In genomic region chr2:164487115-164487527, GRCm38 (mm10) we compare ENCODE assay signal across 8 mouse cellular contexts. TPM values are rescaled to one million over a fixed set of nuclear protein-coding genes. Genes with fewer than 3 reads are reported as not detected.
DNase-seq lines count a peak whose midpoint lies in the region; ATAC-seq and TF ChIP-seq lines count a peak whose summit lies in the region.
"Had no signal": no experiment of that assay in that cellular context is flagged by ENCODE, and none has a peak within 500 bp of the region (broad histone marks: within the 10 kb centered on the region; RNA-seq: fewer than 3 reads in every experiment).

No protein-coding gene starts in this region.

- no peaks in the 10 kb centered on the region; the same call in 1 of the 2 replicates for H3K4me1 ChIP-seq in lung, postnatal 0 days (ENCODE audit: insufficient read depth, low read depth, low read length)
- peaks cover 17% of the 10 kb centered on the region for H3K4me1 ChIP-seq in forebrain, embryonic 13.5 days
- H3K4me1 ChIP-seq in limb, embryonic 14.5 days (ENCODE audit: control insufficient read depth, insufficient read depth, low read length), result 0 out of 2 replicates have a peak, but pooled peaks cover 5% of the 10 kb centered on the region
- peaks cover 11% of the 10 kb centered on the region; the same call in 1 of the 2 replicates for H3K4me1 ChIP-seq in stomach, embryonic 15.5 days

- intact Hi-C loops in left cerebral cortex, postnatal 10 days (cut with DNase I), result no loop called here

- H3K27ac ChIP-seq in lung, postnatal 0 days (ENCODE audit: low read length), result 0 out of 2 replicates have a peak overlapping the region, but pooled peaks have one; percentile 47
- H3K27ac ChIP-seq in forebrain, embryonic 13.5 days, result no peak overlapping the region
- H3K27ac ChIP-seq in limb, embryonic 14.5 days (replicated peaks; ENCODE audit: low read depth, low read length), result no peak overlapping the region
- H3K27ac ChIP-seq in stomach, embryonic 15.5 days, result no peak overlapping the region

- TF ChIP-seq EP300 in lung, postnatal 0 days (IDR thresholded peaks at IDR 0.05), result no peak

- H3K36me3 ChIP-seq in lung, postnatal 0 days (ENCODE audit: insufficient read depth, low read length), result peaks cover 8% of the 10 kb centered on the region; the same call in 1 of the 2 replicates
- peaks cover 7% of the 10 kb centered on the region; the same call in 1 of the 2 replicates for H3K36me3 ChIP-seq in forebrain, embryonic 13.5 days (ENCODE audit: poor library complexity, severe bottlenecking)
- H3K36me3 ChIP-seq in limb, embryonic 14.5 days (ENCODE audit: control insufficient read depth, insufficient read depth, low read length), result no peaks in the 10 kb centered on the region
- 0 out of 2 replicates have a peak, but pooled peaks cover 5% of the 10 kb centered on the region for H3K36me3 ChIP-seq in stomach, embryonic 15.5 days

- peak overlapping the region; percentile 48 for H3K9ac ChIP-seq in lung, postnatal 0 days (replicated peaks; ENCODE audit: low read depth)
- H3K9ac ChIP-seq in forebrain, embryonic 13.5 days, result peak overlapping the region; percentile 74
- peak overlapping the region; percentile 66 for H3K9ac ChIP-seq in limb, embryonic 14.5 days (ENCODE audit: low read depth, low read length, severe bottlenecking)
- H3K9ac ChIP-seq in stomach, embryonic 15.5 days, result peak overlapping the region; percentile 54

- peak overlapping the region; percentile 97 for H3K4me2 ChIP-seq in lung, postnatal 0 days (replicated peaks; ENCODE audit: low read depth, low read length)
- peak overlapping the region; percentile 100 for H3K4me2 ChIP-seq in forebrain, embryonic 13.5 days
- peak overlapping the region; percentile 100 for H3K4me2 ChIP-seq in limb, embryonic 14.5 days (replicated peaks; ENCODE audit: low read depth, low read length, severe bottlenecking)
- peak overlapping the region; percentile 100 for H3K4me2 ChIP-seq in stomach, embryonic 15.5 days

- 12% methylated on average over 11 of the region's 11 CpGs for WGBS in lung, postnatal 0 days
- WGBS in forebrain, embryonic 13.5 days, result 12% methylated on average over 11 of the region's 11 CpGs
- 9% methylated on average over 10 of the region's 11 CpGs for WGBS in limb, embryonic 14.5 days
- 10% methylated on average over 11 of the region's 11 CpGs for WGBS in stomach, embryonic 15.5 days

- H3K27me3 ChIP-seq in lung, postnatal 0 days (replicated peaks; ENCODE audit: insufficient read depth, low read length), result no peaks in the 10 kb centered on the region
- H3K27me3 ChIP-seq in forebrain, embryonic 13.5 days, result peaks cover 35% of the 10 kb centered on the region
- peaks cover 26% of the 10 kb centered on the region for H3K27me3 ChIP-seq in limb, embryonic 14.5 days (ENCODE audit: control insufficient read depth, insufficient read depth, low read length)
- H3K27me3 ChIP-seq in stomach, embryonic 15.5 days (replicated peaks), result peaks cover 5% of the 10 kb centered on the region; the same call in 1 of the 2 replicates

- 0 out of 2 replicates have a peak, but pooled peaks have one; percentile 1 for ATAC-seq in lung, postnatal 0 days
- ATAC-seq in forebrain, embryonic 13.5 days, result no peak
- no peak; the same call in 1 of the 2 replicates for ATAC-seq in limb, embryonic 14.5 days (ENCODE audit: low FRiP score, low read depth)
- ATAC-seq in stomach, embryonic 15.5 days (ENCODE audit: insufficient read depth, low FRiP score, low read depth), result no peak

- H3K9me3 ChIP-seq in lung, postnatal 0 days (ENCODE audit: low read length), result no peaks in the 10 kb centered on the region
- H3K9me3 ChIP-seq in forebrain, embryonic 13.5 days (replicated peaks), result no peaks in the 10 kb centered on the region
- H3K9me3 ChIP-seq in limb, embryonic 14.5 days (ENCODE audit: control insufficient read depth, low read length), result no peaks in the 10 kb centered on the region
- no peaks in the 10 kb centered on the region for H3K9me3 ChIP-seq in stomach, embryonic 15.5 days

- DNase-seq in lung, postnatal 0 days (ENCODE audit: low spot score), result no peak
- no peak for DNase-seq in lung, postnatal 14 days
- DNase-seq in limb, embryonic 14.5 days (ENCODE audit: low spot score), result no peak
- DNase-seq in left cerebral cortex, postnatal 10 days (ENCODE audit: extremely low spot score in 1 of 2, low spot score in 2 of 2), result no peak
- DNase-seq in spleen, postnatal 4 days (ENCODE audit: low spot score in 2 of 2), result no peak

- no peak for TF ChIP-seq POLR2A in limb, embryonic 14.5 days (IDR thresholded peaks at IDR 0.05; ENCODE audit: borderline replicate concordance, extremely low read depth, insufficient read depth, insufficient read length)

- no peak for TF ChIP-seq CTCF in lung, postnatal 0 days (IDR thresholded peaks at IDR 0.05)

- peak overlapping the region; percentile 86 for H3K4me3 ChIP-seq in lung, postnatal 0 days (ENCODE audit: low read depth, low read length)
- peak overlapping the region; percentile 68 for H3K4me3 ChIP-seq in forebrain, embryonic 13.5 days
- H3K4me3 ChIP-seq in limb, embryonic 14.5 days (replicated peaks; ENCODE audit: low read length), result peak overlapping the region; percentile 71
- H3K4me3 ChIP-seq in stomach, embryonic 15.5 days (replicated peaks), result peak overlapping the region; percentile 74

RNA-seq across cellular contexts. Expression of gene Dbndd2, which starts 1.2 kb away (rescaled TPM):
- polyA plus RNA-seq in lung, postnatal 0 days (2015; fragmentation: Nextera tagmentation; extraction: Ambion mirVana), result 39.9 and 44.6 TPM in 2 replicates
- polyA plus RNA-seq in forebrain, embryonic 13.5 days (2015; fragmentation: Nextera tagmentation; extraction: Ambion mirVana), result 6.3 and 7.3 TPM in 2 replicates
- 7.7 and 8.3 TPM in 2 replicates for polyA plus RNA-seq in limb, embryonic 14.5 days (2012; rRNA removed)
- 2.9 and 4.4 TPM in 2 replicates for polyA plus RNA-seq in limb, embryonic 14.5 days (2014; fragmentation: Nextera tagmentation; extraction: Ambion mirVana)
- polyA plus RNA-seq in stomach, embryonic 15.5 days (2015; fragmentation: Nextera tagmentation; extraction: Ambion mirVana), result 6.5 and 10.4 TPM in 2 replicates
- total RNA-seq in left cerebral cortex, postnatal 10 days (2021), result 10 to 100 TPM; 75.5 to 77.3 TPM

RNA-seq across cellular contexts. Expression of gene Pigt, which starts 10.2 kb away (rescaled TPM):
- 45.5 and 54.8 TPM in 2 replicates for polyA plus RNA-seq in lung, postnatal 0 days (2015; fragmentation: Nextera tagmentation; extraction: Ambion mirVana)
- polyA plus RNA-seq in forebrain, embryonic 13.5 days (2015; fragmentation: Nextera tagmentation; extraction: Ambion mirVana), result 47.2 and 52.2 TPM in 2 replicates
- polyA plus RNA-seq in limb, embryonic 14.5 days (2012; rRNA removed), result 99.5 and 142 TPM in 2 replicates
- 72.4 and 81.4 TPM in 2 replicates for polyA plus RNA-seq in limb, embryonic 14.5 days (2014; fragmentation: Nextera tagmentation; extraction: Ambion mirVana)
- polyA plus RNA-seq in stomach, embryonic 15.5 days (2015; fragmentation: Nextera tagmentation; extraction: Ambion mirVana), result 67.0 and 67.5 TPM in 2 replicates
- 100 to 1,000 TPM; 119 to 124 TPM for total RNA-seq in left cerebral cortex, postnatal 10 days (2021)

RNA-seq across cellular contexts. Expression of gene Trp53tg5, which starts 13.6 kb away (rescaled TPM):
- not detected in 2 replicates for polyA plus RNA-seq in lung, postnatal 0 days (2015; fragmentation: Nextera tagmentation; extraction: Ambion mirVana)
- not detected in 2 replicates for polyA plus RNA-seq in forebrain, embryonic 13.5 days (2015; fragmentation: Nextera tagmentation; extraction: Ambion mirVana)
- polyA plus RNA-seq in limb, embryonic 14.5 days (2012; rRNA removed), result not detected in 2 replicates
- polyA plus RNA-seq in limb, embryonic 14.5 days (2014; fragmentation: Nextera tagmentation; extraction: Ambion mirVana), result 0.22 TPM in 1 of 2 replicates, not detected in the other
- 0.14 TPM in 1 of 2 replicates, not detected in the other for polyA plus RNA-seq in stomach, embryonic 15.5 days (2015; fragmentation: Nextera tagmentation; extraction: Ambion mirVana)
- not detected for total RNA-seq in left cerebral cortex, postnatal 10 days (2021)
- total RNA-seq: common myeloid progenitor, adult 5-6 weeks had no signal

RNA-seq across cellular contexts. Expression of gene Gm20458, which starts 26.4 kb away (rescaled TPM):
- polyA plus RNA-seq in lung, postnatal 0 days (2015; fragmentation: Nextera tagmentation; extraction: Ambion mirVana), result 23.5 and 32.9 TPM in 2 replicates
- polyA plus RNA-seq in forebrain, embryonic 13.5 days (2015; fragmentation: Nextera tagmentation; extraction: Ambion mirVana), result 3.6 and 3.7 TPM in 2 replicates
- 9.0 and 10.4 TPM in 2 replicates for polyA plus RNA-seq in limb, embryonic 14.5 days (2012; rRNA removed)
- 12.2 and 14.3 TPM in 2 replicates for polyA plus RNA-seq in limb, embryonic 14.5 days (2014; fragmentation: Nextera tagmentation; extraction: Ambion mirVana)
- 17.9 and 18.1 TPM in 2 replicates for polyA plus RNA-seq in stomach, embryonic 15.5 days (2015; fragmentation: Nextera tagmentation; extraction: Ambion mirVana)
- total RNA-seq in left cerebral cortex, postnatal 10 days (2021), result 1 to 10 TPM; 2.2 to 6.0 TPM

RNA-seq across cellular contexts. Expression of gene Sys1, which starts 30.4 kb away (rescaled TPM):
- polyA plus RNA-seq in lung, postnatal 0 days (2015; fragmentation: Nextera tagmentation; extraction: Ambion mirVana), result 63.5 and 66.2 TPM in 2 replicates
- polyA plus RNA-seq in forebrain, embryonic 13.5 days (2015; fragmentation: Nextera tagmentation; extraction: Ambion mirVana), result 71.8 and 72.4 TPM in 2 replicates
- polyA plus RNA-seq in limb, embryonic 14.5 days (2012; rRNA removed), result 48.4 and 68.8 TPM in 2 replicates
- polyA plus RNA-seq in limb, embryonic 14.5 days (2014; fragmentation: Nextera tagmentation; extraction: Ambion mirVana), result 73.1 TPM in 2 replicates
- polyA plus RNA-seq in stomach, embryonic 15.5 days (2015; fragmentation: Nextera tagmentation; extraction: Ambion mirVana), result 60.6 and 61.8 TPM in 2 replicates
- 10 to 100 TPM; 40.9 to 41.8 TPM for total RNA-seq in left cerebral cortex, postnatal 10 days (2021)
